Mouse (Mus musculus) retina, postnatal 1 day (tissue): Measurements from ENCODE around the gene 4921504E06Rik.

Experiments used
- DNase-seq: peaks from one replicate; pipeline ENCODE4 v3.0.0-alpha.2; 2012

The 4921504E06Rik gene

DNA sequence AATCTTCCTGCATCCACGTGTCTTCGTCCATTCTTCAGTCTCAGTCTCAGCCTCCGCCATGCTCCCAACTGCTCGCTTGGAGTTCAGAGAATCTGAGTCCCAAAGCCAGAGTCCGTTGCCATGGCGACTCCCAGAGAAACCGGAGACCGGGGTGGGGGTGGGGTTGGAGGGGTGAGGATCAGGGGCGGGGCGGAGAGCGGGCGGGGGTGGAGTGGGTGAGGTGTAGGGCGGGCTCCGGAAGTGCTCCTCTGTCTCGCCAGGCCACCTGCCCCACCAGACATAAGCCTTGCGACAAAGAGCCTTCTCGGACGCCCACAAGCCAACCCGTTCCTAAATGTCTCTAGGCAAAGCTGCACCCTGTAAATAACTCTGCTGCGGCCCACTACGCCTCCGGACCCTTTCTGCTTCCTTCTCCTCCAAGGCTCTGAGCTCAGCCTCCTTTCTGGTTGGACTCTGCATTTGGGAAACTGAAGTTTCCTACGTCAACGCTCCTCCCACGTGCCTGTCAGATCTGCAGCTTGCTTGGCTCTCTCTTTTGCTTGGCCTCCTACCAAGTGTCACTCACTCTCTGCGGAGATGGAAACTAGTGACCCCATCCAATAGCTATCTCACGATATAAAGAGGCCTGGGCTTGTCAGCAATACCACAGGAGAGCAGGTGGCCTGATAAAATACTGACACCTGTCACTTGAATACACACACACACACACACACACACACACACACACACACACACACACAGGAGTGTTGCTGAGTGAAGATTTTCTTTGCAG, at the start of gene 4921504E06Rik:
TSS of gene 4921504E06Rik (minus strand) at position 94 of the 772 bp plus-strand sequence.
- peak; percentile 95 for DNase-seq

DNA sequence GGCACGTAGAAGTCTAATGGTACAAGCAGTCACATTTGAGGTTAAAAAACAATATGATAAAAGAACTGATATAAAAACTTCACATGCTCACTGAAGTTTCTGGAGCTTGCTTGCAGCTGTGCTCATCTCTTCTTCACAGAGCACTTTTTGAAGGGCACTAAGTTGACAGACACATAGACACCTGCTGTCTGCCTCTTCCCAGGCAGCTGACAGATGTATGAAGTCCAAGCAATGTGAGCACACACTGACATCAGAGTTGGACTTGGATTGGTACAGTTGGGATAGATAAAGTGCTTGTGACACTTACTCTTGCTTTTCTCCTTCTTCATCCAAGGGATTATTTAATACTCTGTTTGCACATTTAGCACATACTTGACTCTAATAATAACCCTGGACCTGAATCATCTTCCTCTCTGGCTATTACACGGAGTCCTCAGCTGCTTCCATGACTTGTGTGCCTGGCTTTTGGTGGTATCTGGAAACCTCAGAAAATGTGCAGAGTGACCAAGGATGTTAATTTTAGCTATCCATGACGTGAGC, 47.7 kb upstream of the 4921504E06Rik start:
- DNase-seq = no peak

DNA sequence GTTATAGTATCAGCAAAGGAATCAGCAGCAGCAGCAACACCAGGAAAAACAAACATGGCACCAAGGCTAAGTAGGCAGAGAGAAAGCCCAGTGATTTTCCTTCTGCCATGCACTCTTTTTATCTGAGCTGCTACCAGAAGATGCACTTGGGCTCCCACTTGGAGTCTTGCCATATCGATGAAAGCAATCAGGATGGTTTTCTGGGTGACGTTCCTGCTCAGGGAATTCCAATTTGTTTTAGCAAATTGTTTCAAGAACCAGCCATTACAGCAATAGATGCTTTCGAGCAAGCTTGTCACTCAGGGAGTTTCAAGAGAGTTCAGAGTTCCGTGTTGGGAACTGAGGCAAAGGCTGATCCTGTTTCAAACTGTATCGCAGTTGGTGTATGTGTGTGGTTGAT, 47.1 kb upstream of the 4921504E06Rik start:
- DNase-seq = no peak

DNA sequence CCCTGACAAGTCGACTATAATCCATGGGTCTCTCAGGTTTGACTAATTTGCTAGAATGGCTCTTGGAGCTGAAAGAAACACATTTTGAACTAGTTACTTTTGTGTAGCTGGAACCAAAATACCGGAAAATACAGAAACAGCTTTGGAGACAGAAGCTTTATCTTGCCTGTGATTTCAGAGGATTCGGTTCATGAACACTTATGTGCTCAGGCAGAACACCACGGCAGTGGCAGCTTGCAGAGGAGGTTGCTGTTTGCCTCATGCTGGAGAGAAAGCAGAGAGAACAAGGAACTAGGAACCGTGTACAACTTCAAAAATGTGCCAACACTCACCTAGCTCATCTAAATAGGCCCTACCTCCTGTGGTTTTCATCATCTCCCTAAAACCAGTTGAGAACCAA, 46.1 kb upstream of the 4921504E06Rik start:
- no peak for DNase-seq

DNA sequence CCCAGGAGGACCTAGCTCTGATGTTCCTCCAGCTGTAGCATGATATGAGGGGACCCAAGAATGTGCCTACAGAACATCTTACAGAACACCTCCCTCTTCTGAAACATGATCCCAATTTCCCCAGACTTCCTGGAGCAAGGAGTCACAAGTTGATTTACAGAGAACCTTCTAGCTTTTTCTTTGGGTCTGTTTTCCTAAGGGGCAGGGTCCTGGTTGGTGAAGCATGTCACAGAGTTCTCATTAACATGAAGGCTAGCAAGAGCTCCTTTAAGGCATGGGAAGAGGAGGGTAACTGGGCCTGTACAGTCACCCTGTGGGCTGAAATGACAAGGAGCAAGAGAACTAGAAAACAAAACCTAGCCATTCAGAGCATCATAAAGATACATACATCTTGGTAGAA, 43.3 kb upstream of the 4921504E06Rik start:
- no peak for DNase-seq

DNA sequence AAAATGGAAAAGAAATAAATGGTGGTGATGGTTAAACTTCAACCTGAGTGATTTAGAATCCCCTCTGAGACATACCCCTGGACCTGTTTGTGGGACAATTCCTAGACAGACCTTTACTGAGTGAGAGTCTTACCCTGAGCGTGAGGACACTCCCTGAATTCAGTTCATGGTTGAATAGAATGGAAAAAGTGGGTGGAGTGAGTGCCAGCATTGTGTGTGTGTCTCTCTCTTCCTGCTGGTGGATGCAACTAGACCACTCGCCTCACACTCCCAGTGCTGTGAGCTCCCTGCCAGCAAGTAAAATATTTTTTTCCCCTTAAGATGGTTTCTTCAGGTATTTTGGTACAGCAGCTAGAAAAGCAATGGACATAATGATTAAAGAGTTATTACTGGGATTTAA, 42.7 kb upstream of the 4921504E06Rik start:
- DNase-seq = no peak

DNA sequence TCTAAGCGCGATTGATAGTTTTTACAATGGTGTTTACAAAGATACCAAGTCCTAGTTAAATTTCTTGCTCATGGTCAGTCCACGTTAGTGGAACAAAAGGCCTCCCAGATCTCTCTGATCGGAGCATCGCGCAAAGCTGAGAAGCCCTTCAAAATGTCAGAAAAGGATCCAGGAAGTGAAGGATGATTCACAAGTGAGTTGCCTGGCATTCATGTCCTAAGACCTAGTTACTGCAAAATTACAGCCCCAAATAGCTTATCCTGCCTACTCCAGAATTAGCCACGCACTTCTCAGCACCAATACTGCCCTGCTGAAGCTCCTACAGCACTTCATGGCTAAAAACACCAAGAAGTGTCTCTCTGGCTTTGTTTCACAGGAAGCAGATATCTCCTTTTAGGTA, 41.1 kb upstream of the 4921504E06Rik start:
- DNase-seq = no peak

DNA sequence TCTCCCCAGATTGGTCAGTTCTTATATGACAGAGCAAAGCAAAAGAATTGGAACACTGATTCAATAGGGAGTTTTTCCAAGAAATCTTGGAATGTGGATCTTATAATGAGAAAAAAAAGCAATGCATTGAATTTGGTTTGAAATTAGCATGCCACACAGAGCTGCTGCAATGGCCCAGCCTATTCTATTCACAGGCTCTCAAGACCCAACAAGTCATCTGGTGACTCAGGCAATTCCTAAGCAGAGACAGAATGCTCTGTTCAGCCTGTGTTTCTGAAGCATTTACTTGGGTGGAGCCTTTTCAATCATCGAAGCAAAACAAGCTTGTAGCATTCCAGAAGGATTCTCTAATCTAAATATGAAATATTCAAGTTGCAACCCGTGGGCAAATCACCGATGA, 26.1 kb upstream of the 4921504E06Rik start:
- no peak for DNase-seq

DNA sequence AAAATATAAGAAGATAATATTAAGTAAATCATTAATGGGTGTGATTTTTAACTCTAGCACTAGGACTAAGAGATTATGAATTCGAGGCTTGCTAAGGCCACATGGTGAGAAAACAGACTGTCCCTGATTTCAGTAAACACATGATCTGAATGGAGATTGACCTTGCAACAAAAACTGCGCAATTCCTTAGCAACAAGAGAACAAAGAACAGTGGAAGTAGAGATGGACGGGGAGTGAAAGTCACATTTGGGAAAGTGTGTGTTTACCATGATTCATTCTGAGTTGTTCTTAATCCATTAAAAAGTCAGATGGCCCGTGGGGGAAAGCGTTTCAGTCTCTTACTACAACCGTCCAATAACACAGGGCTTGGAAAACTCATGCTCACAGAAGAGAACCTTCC, 25.5 kb upstream of the 4921504E06Rik start:
- no peak for DNase-seq

DNA sequence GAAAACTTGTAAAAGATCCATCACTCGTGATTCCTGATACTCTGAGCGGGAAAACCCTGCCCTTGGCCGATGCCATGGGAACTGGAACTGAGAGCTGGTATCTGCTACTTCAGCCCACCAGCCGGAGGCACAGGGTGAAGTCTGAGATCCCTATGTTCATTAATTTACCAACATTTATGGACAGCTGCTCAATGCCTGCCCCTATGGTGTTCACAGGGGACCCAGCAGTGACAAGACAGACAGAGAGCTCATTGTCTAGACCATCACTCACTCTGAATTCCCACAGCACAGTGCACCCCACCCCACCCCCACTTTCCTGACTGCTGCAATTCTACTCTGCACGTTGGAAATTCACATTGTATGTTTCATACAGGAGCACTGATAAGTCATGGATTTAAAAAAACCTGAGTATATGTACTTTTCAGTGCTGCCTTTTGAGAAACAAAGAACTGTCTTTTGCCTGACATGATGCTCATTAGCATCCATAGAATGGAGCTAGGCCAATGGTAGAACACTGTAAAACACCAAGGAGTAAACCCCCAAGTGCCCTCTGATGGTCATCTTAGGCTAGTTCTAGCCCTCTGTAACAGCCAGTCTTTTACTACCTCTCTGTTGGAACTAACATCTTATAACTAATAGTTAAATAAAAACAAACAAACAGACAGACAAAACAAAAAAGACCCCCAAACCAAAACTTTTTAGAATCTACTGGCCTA, 8.6 kb upstream of the 4921504E06Rik start:
- DNase-seq = peak; percentile 85

DNA sequence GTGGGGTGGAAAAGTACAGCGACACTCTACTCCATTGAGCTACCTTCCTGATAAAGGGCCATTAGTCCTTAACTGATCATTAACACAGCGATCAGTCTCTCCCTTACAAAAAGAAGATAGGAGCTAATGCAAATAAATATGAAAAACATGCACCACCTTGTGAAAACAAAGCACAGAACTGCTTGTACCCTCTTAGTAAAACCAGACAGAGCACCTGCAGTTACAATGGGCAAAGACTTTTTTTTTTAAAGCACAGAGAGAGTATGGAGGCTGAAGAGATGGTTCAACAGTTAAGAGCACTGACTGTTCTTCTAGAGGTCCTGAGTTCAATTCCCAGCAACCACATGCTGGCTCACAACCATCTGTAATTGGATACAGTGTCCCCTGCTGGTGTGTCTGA, 6.9 kb upstream of the 4921504E06Rik start:
- no peak for DNase-seq

DNA sequence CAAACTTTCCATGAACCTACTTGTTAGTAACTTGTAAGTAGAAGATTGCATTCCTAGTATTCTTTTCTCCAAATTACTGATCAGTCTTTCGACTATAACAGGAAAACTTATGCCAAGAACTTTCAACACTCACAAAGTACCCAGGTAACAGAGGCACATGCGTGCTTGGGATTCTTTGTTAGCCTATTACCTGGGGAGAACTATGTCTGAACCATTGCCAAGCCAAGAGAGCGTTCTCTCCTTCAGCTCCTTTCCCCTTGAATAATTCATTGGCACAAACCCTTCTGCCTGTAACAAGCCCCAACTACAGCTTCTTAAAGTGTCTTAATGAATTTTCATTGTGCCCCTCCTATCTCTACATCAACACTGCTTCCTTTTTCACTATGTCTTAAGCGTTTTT, 6.4 kb upstream of the 4921504E06Rik start:
- DNase-seq = no peak

DNA sequence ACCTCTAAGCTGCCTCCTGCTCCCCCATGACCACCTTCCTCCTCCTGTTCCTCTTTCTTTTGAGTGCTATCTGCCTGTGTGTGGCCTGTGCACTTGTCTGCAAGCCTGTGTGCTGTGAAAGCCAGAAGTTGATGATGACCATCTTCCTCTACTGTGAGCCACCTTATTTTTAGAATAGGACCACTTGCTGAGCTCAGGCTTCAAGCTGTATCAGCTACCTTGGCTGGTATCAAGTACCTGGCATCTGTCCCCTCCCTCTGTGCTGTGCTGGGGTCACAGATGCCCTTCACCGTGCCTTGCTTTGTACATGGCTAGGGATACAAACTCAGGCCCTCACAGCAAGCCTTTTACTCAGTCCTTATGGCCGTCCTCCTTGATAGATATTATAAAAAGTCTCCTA, 2.3 kb downstream of the 4921504E06Rik start:
- DNase-seq = no peak

DNA sequence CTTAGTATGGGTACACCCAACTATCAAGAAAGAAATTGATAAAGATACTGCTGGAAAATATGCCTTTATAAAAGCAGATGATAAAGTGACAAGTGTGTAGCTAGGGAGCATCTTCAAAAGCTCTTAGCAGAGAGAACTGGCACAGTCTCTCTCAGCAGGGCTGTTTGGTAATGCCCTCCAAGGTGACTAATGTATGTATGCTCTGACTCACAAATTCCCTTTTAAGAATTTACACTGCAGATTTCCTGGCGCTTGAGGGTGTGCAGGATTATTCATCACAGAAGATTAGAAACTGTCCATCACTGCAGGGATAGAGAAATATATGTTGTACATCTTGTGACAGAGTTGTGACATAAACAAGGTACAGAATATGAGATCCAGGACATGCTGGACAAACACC, 12.8 kb downstream of the 4921504E06Rik start:
- no peak for DNase-seq

DNA sequence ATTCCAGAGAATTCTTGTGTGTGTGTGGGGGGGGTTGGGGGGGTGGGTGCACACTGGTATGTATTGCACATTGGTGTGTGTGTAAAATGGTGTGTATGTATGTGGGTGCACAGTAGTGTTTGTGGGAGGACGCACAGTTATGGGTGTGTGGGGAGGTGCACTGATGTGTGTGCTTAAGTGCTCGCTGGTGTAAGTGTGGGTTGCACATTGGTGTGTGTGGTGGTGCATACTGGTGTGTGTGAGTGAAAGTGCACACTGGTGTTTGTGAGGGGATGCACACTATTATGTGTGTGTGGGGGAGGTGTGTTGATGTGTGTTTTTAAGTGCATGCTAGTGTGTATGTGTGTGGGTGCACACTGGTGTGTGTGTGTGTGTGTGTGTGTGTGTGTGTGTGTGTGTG, 24.3 kb downstream of the 4921504E06Rik start:
- no peak for DNase-seq

DNA sequence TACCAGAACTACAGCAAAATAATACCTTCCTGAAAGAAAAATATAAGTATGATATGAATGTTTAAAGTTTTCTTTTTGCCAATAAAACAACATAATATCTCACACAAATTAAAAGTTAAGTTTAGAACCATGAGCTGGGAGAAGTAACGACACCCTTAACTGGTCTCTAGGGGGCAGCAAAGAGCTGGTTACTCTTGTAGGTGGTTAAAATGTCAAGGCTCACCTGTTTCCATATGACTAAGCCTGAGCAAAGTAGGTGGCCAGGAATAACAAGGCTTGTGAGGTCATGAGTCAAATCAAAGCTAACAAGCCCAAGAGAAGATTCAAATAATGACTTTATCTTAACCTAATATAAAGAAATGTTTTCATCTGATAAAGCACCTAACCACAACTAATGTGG, 24.9 kb downstream of the 4921504E06Rik start:
- DNase-seq = peak; percentile 74

DNA sequence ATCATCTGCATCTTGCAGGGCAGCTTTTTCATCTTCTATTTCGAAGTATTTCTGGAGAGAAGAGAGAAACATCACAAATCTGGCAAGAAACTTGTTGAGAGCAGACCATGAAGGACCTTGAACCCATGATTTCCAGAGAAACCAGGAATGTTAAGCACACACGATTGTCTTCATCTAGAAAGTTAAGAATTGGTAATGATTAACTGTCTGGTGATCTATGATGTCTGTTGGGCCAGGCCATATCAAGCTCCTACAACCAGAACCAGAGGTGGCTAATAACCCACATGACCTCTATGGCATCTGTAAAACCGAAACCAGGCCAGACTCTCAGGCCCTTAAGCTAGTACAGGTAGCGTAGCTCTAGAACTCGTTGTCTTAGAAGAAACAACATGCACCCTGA, 29.6 kb downstream of the 4921504E06Rik start:
- no peak for DNase-seq

DNA sequence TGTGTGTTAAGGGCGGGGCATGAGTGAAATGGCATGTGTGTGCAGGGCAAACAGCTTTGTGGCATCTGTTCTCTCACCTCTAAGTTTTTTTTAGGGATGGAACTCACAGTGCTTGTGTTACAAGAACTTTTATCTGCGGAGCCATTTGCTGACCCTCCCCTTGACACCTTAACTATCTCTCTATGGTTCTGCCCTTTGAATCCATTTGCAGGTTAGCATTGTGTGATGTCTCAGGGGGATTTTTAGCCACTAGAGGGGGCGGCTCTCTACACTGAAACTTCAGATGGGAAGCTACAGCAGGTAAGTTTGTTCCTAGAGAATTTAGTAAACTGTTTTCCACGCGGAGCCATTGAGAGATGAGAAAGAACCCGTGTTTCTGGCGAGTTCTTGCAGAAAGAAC, 32.1 kb downstream of the 4921504E06Rik start:
- DNase-seq = peak; percentile 34

DNA sequence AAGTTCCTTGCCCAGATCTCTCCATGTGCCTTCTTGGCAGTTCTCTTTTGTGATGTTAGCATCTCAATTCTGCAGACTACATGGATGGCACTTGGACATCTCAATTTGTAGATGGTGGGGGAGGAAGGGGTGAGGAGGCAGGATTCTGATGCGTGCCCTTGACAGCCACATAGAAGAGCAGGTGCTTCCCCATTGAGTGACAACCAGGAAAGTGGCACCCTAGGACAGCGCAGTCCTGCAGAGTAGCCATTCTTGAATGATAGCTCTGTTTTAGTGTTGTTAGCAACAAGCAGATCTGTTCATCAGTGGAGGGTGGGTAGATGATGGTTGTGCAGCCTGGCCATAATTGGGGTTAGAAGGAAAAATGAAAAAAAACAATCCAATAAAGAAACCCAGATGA, 33.1 kb downstream of the 4921504E06Rik start:
- no peak for DNase-seq

DNA sequence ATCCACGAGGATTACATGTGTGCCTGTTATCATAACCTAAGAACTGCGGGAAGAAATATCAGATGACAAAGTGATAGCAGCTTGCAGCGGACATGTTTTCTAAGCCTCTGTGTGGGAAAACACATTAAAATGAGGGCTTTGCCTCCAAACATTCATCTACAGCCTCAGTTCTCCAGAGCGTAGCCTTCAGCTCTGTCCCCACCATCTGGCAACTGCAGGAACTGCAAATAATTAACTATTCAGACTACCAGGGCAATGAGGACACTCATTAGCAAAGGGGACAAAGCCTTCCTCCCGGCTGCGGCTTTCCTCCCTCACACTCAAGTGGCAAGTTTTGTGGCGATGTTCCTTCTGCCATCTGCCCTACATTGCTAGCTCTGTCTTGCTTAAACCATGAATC, 33.9 kb downstream of the 4921504E06Rik start:
- DNase-seq = peak; percentile 91

DNA sequence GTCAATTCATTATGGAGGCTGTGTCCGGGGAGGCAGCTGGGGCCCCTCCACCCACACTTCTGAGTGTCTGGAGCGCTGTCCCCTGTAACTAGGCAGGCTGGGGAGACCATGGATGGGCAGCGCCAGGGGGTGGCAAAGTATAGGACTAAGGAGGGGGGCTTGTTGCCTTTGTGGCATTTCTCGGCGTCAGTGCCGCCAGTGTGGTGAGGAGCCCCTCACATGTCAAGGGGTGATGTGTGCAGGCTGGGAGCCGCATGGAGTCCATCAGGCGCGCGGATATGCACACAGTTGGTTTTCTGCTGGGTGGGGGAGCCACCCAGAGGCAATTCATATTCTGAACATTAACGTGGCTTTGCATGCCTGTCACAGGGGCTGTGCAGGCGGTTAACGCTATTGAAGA, 35.8 kb downstream of the 4921504E06Rik start:
- peak; percentile 54 for DNase-seq

DNA sequence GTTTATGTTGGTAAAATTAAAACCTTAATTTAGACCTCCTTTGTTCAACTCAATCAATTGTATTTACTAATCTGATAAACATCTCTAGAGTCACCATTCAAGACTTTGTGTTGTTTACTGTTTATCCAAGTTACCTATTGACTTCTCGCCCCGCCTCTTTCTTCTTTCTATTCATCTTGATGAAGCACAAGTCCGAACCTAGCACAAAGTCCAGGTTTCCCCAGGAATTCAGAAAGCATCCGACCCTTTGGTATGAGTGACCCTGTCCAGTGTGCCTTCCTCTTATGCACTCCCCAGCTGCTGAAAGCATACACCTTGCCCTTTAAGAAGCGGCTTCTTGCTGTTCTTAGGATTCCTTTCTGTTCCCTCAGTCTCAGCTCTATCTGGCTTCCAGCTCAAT, 41.3 kb downstream of the 4921504E06Rik start:
- no peak for DNase-seq

DNA sequence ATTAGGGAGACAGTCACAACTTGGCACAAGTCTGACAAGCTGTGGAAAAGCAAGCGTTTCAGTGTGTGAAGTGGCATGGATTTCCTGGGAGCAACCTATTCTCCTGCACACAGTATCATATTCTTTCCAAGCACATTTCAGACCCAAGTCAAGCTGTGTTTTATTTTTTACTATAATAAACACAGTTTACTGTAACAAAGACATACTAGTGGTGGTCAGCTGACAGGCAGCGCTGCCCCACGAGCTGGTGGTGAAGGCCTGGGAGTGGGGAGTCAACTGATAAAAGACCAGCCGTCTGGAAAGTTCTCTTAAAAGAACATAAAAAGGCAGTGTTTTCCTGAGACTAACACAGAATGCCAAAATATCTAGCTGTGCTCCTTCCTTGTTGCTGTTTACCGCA, 42.7 kb downstream of the 4921504E06Rik start:
- no peak for DNase-seq

DNA sequence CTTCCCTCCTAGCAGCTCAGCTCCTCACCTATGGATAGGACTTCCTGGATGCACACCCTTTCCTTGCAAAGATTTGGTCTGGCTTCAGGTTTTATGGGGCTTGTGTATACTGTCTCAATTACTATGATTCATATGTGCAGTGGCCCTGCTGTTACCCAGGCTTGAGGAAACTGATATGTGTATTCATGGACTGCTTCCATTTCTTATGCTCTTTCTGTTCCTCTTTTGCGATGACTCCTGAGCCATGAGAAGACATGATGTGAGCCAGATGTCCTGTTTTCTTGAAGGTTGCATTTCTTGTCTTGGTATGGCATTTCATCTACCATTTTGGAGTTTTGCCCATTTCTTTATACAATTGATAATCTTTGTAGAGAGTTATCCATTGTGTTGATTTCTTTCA, 48.0 kb downstream of the 4921504E06Rik start:
- DNase-seq = no peak
